Mouse (Mus musculus) limb, embryonic 15.5 days (tissue): ENCODE results near the gene Otulinl. TPM values are rescaled to one million over a fixed set of nuclear protein-coding genes. Genes with fewer than 3 reads are reported as not detected.

Experiments
- ATAC-seq: fragments of 200-750 bp; cut with Nextera tagmentation; 2 replicates; pipeline ENCODE4 v1.8.0; 2017; ENCODE audit warnings: low read depth, moderate TSS enrichment; ENCODE audit not compliant: insufficient number of reproducible peaks, low FRiP score, low TSS enrichment
- H3K27ac ChIP-seq: fragments of 300-500 bp; sonication (generic); 2 replicates; pipeline ENCODE4 v1.5.1; 2015; ENCODE audit warnings: moderate library complexity, mild to moderate bottlenecking, inconsistent platforms
- H3K27me3 ChIP-seq: fragments of 300-500 bp; sonication (generic); 2 replicates; pipeline ENCODE4 v1.6.1; 2015; ENCODE audit warnings: inconsistent platforms
- H3K36me3 ChIP-seq: fragments of 300-500 bp; sonication (generic); 2 replicates; pipeline ENCODE4 v1.6.1; 2015; ENCODE audit warnings: inconsistent platforms
- H3K4me1 ChIP-seq: fragments of 300-500 bp; sonication (generic); 2 replicates; pipeline ENCODE4 v1.6.1; 2015; ENCODE audit warnings: inconsistent platforms
- H3K4me2 ChIP-seq: fragments of 300-500 bp; sonication (generic); 2 replicates; pipeline ENCODE4 v1.6.1; 2015; ENCODE audit warnings: mild to moderate bottlenecking, inconsistent platforms
- H3K4me3 ChIP-seq: fragments of 300-500 bp; sonication (generic); 2 replicates; pipeline ENCODE4 v1.5.1; 2015; ENCODE audit warnings: mild to moderate bottlenecking, inconsistent platforms
- H3K9ac ChIP-seq: fragments of 300-500 bp; sonication (generic); 2 replicates; pipeline ENCODE4 v1.6.1; 2015; ENCODE audit warnings: inconsistent platforms
- H3K9me3 ChIP-seq: fragments of 300-500 bp; sonication (generic); 2 replicates; pipeline ENCODE4 v1.6.1; 2016; ENCODE audit warnings: inconsistent platforms
- WGBS: fragments of 180-500 bp; shearing (Covaris S2); methylation state at CpG from one replicate; pipeline ENCODE4 v1.1.7; 2015; 5-methylcytosine and 5-hydroxymethylcytosine counted together
- polyA plus RNA-seq: library from polyadenylated mRNA; unstranded; fragments of >200 nt; fragmentation: Nextera tagmentation; extraction: Ambion mirVana; gene quantifications from 2 replicates; pipeline ENCODE4 v1.2.1, GENCODE M21; 2015

The Otulinl gene
- polyA plus RNA-seq, 1 experiment from 2014 or later = 32.5 TPM

DNA sequence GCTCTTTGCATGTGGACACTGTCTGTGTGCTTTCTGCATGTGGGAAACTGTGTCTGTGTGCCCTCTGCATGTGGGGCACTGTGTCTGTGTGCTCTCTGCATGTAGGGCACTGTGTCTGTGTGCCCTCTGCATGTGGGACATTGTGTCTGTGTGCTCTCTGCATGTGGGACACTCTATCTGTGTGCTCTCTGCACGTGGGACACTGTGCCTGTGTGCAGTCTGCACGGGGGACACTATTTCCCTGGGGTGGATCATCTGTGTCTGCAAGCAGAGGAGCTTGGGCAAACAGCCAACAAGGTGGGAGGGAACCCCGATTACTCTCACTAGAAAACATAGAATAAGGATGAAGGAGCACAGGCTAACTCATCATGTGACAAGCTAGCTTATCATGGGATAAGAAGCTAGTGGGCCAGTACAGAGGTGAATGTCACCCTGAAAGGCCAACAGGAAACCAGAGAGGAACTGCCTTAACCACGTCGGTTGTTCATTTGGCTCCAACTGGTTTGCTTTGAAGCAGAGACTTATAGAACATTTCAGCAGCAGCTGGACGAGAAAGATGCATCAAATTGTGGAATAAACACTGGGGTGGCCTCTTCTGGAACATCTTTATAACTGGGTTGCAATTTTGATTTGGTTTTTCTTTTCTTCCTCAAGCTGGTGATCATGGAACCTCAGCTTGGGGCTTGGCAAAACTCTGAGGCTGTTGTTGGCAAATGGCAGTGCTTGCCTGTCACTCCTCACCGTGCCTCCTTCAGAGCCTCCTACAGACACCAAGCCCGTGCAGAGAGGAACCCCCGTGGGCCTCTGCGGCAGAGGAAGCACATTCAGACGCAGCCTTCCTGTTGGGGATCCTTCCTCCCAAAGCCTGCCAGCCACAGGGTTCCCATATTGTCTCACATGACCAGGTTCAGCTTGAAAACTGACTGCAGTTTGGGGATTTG is 20.9 kb upstream of the Otulinl start:
- no peak for ATAC-seq
- H3K9me3 ChIP-seq = no peaks in the 10 kb centered on the region
- H3K27me3 ChIP-seq = no peaks in the 10 kb centered on the region
- no peak overlapping the region for H3K4me2 ChIP-seq
- peak overlapping the region; percentile 23; the same call in 1 of the 2 replicates for H3K27ac ChIP-seq
- H3K4me1 ChIP-seq = peaks cover 13% of the 10 kb centered on the region
- WGBS = 30% methylated on average over 11 of the region's 11 CpGs
- no peak overlapping the region for H3K9ac ChIP-seq
- H3K36me3 ChIP-seq = no peaks in the 10 kb centered on the region
- H3K4me3 ChIP-seq = no peak overlapping the region

DNA sequence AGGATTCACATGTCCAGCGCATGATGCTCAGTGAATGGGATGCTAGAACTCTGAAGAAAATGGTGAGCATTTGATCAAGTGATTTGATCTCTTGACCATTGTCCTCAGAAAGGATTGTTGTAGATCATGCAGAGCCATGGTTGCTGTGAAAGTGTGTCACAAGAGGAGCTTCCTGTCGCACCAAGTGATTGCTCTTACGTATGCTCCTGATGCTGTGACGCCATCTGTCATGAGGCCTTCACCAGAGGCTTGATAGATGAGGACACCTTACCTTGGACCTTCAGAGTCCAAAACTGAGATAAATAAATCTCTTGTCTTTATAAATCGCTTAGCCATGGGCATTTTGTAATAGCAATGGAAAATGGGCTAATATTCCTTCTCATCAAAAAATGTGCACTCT is 16.3 kb upstream of the Otulinl start:
- Histone ChIP-seq H3K4me1 (peaks cover 5% of the 10 kb centered on the region), H3K9ac (no peak overlapping the region)
- WGBS = 86% methylated on average over 5 of the region's 5 CpGs

DNA sequence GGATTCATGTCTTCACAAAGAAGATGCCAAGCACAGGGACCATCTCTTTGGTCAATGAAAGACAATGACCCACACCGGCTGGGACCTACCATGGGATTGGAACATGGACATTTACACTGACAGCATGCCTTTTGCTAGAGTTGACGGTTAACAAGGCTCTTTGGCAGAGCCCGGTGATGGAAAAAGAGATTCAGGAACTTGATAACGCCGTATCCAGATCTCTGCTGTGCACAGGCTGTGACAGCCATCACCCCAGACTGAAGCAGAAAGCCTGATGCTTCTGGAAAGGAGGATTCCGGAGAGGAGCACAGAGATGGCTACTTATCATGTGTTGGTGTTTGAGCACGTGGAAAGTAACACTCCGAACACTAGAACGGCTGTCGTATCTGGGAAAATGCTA is 11.9 kb upstream of the Otulinl start:
- Histone ChIP-seq H3K9ac (no peak overlapping the region), H3K36me3 (no peaks in the 10 kb centered on the region), H3K4me1 (no peaks in the 10 kb centered on the region), H3K4me3 (no peak overlapping the region), H3K27me3 (no peaks in the 10 kb centered on the region), H3K4me2 (no peak overlapping the region), H3K27ac (no peak overlapping the region), H3K9me3 (no peaks in the 10 kb centered on the region)
- no peak for ATAC-seq
- WGBS = 91% methylated on average over 10 of the region's 10 CpGs

More for the DNA sequence above, 16.3 kb upstream of the Otulinl start:
- ATAC-seq = no peak
- H3K27me3 ChIP-seq = no peaks in the 10 kb centered on the region
- no peaks in the 10 kb centered on the region for H3K9me3 ChIP-seq
- no peaks in the 10 kb centered on the region for H3K36me3 ChIP-seq
- H3K4me3 ChIP-seq = no peak overlapping the region
- H3K27ac ChIP-seq = no peak overlapping the region
- H3K4me2 ChIP-seq = no peak overlapping the region

DNA sequence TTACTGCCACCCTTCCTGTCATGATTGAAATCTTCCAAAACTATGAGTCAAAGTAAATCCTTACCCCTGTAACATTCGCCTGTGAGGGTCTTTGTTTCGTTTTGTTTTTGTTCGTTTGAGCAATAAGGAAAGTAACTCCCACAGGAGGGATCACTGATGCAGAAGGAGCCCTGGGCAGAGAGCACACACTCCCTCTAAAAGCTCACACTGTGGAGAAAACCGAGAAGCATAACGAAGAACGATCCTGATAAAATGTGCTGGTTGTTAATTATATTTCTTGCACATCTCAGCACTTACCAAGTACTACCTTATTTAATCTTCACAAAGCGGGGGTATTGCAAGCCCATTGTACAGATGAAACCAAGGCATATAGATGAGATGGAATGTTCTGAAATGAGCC is 10.8 kb upstream of the Otulinl start:
- H3K27ac ChIP-seq = no peak overlapping the region
- no peak overlapping the region for H3K9ac ChIP-seq
- 82% methylated on average over 7 of the region's 7 CpGs for WGBS
- no peak overlapping the region for H3K4me2 ChIP-seq
- no peaks in the 10 kb centered on the region for H3K27me3 ChIP-seq
- ATAC-seq = no peak
- H3K36me3 ChIP-seq = no peaks in the 10 kb centered on the region
- H3K4me3 ChIP-seq = no peak overlapping the region
- H3K9me3 ChIP-seq = no peaks in the 10 kb centered on the region
- no peaks in the 10 kb centered on the region for H3K4me1 ChIP-seq

DNA sequence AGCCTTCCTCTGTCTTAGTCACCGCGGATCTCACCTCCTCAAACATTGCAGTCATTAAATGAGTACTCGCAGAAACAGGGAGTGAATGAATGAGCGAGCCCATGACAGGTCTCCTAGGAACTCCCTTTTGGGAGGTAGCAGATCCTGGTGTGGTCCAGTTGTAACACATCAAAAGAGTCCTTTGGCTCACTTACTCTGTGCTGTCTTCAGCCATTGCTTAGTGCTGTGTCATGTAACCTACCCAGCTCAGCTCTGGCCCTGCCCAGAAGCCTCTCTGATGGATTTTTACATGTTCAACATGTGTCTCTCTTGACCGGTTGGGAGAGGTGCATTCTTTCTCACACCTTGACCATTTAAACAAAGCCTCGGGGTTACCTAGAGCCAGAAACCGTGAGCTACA is 9.8 kb upstream of the Otulinl start:
- no peak overlapping the region for H3K4me2 ChIP-seq
- no peak for ATAC-seq
- H3K36me3 ChIP-seq = no peaks in the 10 kb centered on the region
- H3K9me3 ChIP-seq = no peaks in the 10 kb centered on the region
- no peak overlapping the region for H3K4me3 ChIP-seq
- no peaks in the 10 kb centered on the region for H3K4me1 ChIP-seq
- 85% methylated on average over 7 of the region's 7 CpGs for WGBS
- H3K27me3 ChIP-seq = no peaks in the 10 kb centered on the region
- no peak overlapping the region for H3K9ac ChIP-seq
- H3K27ac ChIP-seq = no peak overlapping the region

DNA sequence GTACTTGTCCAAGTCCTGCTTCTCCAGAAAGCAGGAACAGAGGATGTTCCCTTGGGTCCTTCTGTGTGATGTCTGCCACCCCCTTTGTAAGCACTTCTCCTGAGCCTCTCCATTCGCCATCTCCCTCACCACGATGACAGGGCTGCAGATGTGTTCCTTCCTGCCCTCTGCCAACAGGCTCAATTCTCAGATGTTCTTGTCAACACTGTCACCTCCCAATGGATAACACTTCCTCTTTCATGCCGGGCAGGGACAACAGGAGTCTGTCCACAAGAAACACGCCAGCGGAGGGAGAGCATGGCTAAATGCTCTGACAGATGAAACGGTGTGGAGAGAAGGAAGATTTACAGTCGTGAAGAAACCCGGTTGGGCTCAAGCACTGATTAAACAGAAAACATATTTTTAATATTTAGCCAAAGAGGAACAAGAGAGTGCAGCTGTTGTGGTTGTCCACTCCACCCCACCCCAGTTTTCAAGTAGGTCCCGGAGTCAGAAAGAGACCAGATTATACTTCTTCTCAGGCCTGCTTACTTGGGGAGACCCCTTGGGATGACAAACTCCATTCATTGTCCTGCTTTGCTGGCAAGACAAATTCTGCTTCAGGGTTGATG is 6.8 kb upstream of the Otulinl start:
- no peak for ATAC-seq
- 66% methylated on average over 9 of the region's 9 CpGs for WGBS

DNA sequence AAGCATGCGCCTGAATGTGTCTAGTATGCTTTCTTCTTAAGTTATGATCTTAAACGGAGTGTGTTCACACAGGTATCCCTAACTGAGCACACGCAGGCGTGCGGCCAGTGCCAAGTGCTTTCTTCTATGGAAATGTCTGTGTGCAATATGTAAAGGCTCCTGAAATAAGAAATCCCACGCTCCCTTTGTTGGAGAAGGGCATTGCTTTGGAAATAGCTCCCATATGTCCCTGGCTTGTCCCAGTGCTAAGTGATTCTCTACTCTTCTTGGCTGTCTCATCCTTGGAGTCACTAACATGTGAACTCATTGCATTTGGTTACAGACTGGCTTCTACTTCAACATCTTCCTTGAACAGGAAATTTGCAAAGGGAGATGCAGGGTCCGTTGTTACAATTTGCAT is 3.4 kb upstream of the Otulinl start:
- Histone ChIP-seq H3K9ac (no peak overlapping the region), H3K27me3 (no peaks in the 10 kb centered on the region), H3K4me2 (no peak overlapping the region), H3K9me3 (no peaks in the 10 kb centered on the region), H3K36me3 (no peaks in the 10 kb centered on the region), H3K27ac (no peak overlapping the region), H3K4me3 (no peak overlapping the region), H3K4me1 (peaks cover 13% of the 10 kb centered on the region; the same call in 1 of the 2 replicates)
- no peak for ATAC-seq
- 75% methylated on average over 7 of the region's 7 CpGs for WGBS

More for the DNA sequence above, 6.8 kb upstream of the Otulinl start:
- H3K27me3 ChIP-seq = no peaks in the 10 kb centered on the region
- no peak overlapping the region for H3K4me2 ChIP-seq
- H3K4me1 ChIP-seq = no peaks in the 10 kb centered on the region
- H3K9me3 ChIP-seq = no peaks in the 10 kb centered on the region
- no peak overlapping the region for H3K27ac ChIP-seq
- H3K9ac ChIP-seq = no peak overlapping the region
- no peaks in the 10 kb centered on the region for H3K36me3 ChIP-seq
- no peak overlapping the region for H3K4me3 ChIP-seq

DNA sequence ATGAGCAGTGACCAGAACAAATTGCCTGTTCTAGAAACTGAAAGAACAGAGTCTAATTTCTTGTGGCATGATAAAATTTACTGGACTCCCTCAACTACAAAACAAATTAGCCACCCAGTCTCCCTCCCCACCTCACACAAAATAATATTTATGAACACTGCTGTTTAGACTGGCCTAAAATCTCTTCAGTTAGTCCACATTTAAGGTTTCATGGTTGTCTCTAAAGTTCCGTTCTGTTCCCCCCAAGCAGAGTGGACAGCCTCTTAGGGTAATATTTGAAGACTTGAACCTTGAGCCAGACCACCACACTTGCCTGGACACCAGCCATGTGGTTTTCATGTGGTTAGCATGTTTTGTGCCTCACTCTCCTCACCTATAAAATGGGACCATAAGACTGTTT is 1.8 kb upstream of the Otulinl start:
- H3K9ac ChIP-seq = no peak overlapping the region
- no peak overlapping the region for H3K27ac ChIP-seq
- no peaks in the 10 kb centered on the region for H3K27me3 ChIP-seq
- H3K9me3 ChIP-seq = no peaks in the 10 kb centered on the region
- H3K4me2 ChIP-seq = no peak overlapping the region
- peaks cover 13% of the 10 kb centered on the region; the same call in 1 of the 2 replicates for H3K4me1 ChIP-seq
- H3K36me3 ChIP-seq = no peaks in the 10 kb centered on the region
- no peak overlapping the region for H3K4me3 ChIP-seq
- WGBS = 80% methylated on average over 1 of the region's 1 CpGs
- ATAC-seq = no peak

DNA sequence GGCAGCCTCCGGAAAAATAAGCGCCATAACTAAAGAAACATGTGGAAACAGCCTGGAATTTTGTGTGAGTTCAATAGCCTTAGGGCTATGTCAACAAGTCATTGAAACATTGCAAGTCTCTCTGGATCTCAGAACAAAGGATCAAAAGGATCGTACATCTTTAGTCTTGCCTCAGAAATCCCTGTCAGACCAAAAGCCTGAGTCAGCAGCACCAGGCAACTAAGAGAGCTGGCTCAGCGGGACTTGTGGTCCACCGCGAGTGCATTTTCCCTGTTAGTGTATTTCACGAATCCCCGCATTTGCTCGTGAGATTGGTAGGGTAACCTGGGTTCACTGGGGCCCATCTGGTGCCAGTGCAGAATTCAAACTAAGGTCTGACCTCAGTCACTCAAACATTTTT is 1.2 kb upstream of the Otulinl start:
- H3K4me2 ChIP-seq = no peak overlapping the region
- no peaks in the 10 kb centered on the region for H3K9me3 ChIP-seq
- H3K36me3 ChIP-seq = no peaks in the 10 kb centered on the region
- H3K27ac ChIP-seq = no peak overlapping the region
- no peak for ATAC-seq
- no peak overlapping the region for H3K9ac ChIP-seq
- peaks cover 13% of the 10 kb centered on the region; the same call in 1 of the 2 replicates for H3K4me1 ChIP-seq
- H3K4me3 ChIP-seq = no peak overlapping the region
- no peaks in the 10 kb centered on the region for H3K27me3 ChIP-seq
- 39% methylated on average over 9 of the region's 9 CpGs for WGBS

DNA sequence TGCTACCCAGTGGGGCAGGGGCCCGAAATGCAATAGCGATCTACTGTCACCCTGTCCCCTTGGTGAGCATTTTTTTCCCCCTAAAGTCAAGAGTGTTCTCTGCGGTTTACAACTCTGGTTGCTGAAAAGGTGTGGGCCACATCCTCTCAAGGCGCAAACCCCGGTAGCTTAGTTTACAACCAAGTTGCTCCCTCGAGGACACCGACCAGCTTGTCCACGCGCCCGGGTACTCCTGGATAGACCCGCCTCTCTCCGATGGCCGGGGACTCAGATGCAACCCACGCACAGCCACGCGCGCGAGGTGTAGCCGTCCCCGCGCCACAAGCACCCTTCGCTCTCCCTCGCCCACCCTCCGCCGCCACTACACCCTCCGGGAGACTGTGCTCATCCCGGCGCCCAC is 382 bp downstream of the Otulinl start:
- H3K4me3 ChIP-seq = peak overlapping the region; percentile 71
- ATAC-seq = no peak; the same call in 1 of the 2 replicates
- H3K9ac ChIP-seq = peak overlapping the region; percentile 52
- peak overlapping the region; percentile 47; the same call in 1 of the 2 replicates for H3K27ac ChIP-seq
- no peaks in the 10 kb centered on the region for H3K27me3 ChIP-seq
- no peaks in the 10 kb centered on the region for H3K9me3 ChIP-seq
- no peaks in the 10 kb centered on the region for H3K36me3 ChIP-seq
- peak overlapping the region; percentile 90 for H3K4me2 ChIP-seq
- 1% methylated on average over 28 of the region's 28 CpGs for WGBS
- H3K4me1 ChIP-seq = peaks cover 13% of the 10 kb centered on the region; the same call in 1 of the 2 replicates

DNA sequence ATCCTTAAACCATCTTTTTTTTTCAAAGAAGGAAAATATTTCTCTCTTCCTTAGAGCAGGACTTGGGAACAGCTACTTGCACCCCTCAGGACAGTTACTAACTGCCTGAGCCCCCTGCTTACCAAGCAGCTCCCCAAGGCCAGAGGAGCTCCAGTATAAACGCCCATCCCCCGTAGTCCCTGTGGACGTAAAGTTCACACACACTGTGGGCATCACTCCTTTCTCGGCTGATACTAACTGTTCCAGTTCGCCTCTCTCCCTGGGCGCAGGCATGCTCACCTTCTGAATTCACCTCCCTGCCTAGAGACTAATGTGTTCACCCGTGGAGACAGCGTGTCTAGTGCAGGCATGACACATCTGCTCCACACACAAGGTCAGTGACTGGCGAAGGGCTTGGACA is 2.9 kb downstream of the Otulinl start:
- H3K9me3 ChIP-seq = no peaks in the 10 kb centered on the region
- peaks cover 13% of the 10 kb centered on the region; the same call in 1 of the 2 replicates for H3K4me1 ChIP-seq
- no peak overlapping the region for H3K4me3 ChIP-seq
- no peak overlapping the region for H3K27ac ChIP-seq
- H3K9ac ChIP-seq = no peak overlapping the region
- no peaks in the 10 kb centered on the region for H3K27me3 ChIP-seq
- H3K36me3 ChIP-seq = no peaks in the 10 kb centered on the region
- ATAC-seq = no peak
- WGBS = 76% methylated on average over 9 of the region's 9 CpGs
- no peak overlapping the region for H3K4me2 ChIP-seq

DNA sequence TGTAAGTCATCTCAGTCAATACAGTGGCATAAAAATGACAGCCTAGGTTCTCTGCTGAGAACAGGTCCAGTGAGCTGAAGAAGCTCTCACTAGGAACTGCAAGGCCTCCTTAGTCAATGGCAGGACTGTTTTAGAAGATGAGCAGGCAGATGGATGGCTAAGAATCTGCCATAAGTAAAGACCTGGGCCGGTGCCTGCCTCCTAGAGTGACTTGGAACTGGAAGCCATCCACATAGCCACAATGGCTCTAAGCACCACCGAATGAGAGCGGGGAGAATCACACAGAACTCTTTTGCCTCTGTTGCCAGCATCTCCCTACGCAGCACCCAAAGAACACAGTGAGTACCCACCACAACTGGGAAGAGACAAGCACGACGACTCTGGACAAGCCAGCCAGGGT is 3.6 kb downstream of the Otulinl start:
- H3K9ac ChIP-seq = no peak overlapping the region

More for the DNA sequence above, 3.6 kb downstream of the Otulinl start:
- no peaks in the 10 kb centered on the region for H3K27me3 ChIP-seq
- H3K9me3 ChIP-seq = no peaks in the 10 kb centered on the region
- H3K27ac ChIP-seq = no peak overlapping the region
- 88% methylated on average over 6 of the region's 6 CpGs for WGBS
- no peaks in the 10 kb centered on the region for H3K36me3 ChIP-seq
- no peak overlapping the region for H3K4me2 ChIP-seq
- H3K4me1 ChIP-seq = peaks cover 13% of the 10 kb centered on the region; the same call in 1 of the 2 replicates
- no peak overlapping the region for H3K4me3 ChIP-seq
- ATAC-seq = no peak
